Comparison of ENCODE assay signal across 27 mouse cellular contexts in genomic region chr16:97438191-97438590, GRCm38 (mm10). TPM values are rescaled to one million over a fixed set of nuclear protein-coding genes. Genes with fewer than 3 reads are reported as not detected.
DNase-seq lines count a peak whose midpoint lies in the region; ATAC-seq and TF ChIP-seq lines count a peak whose summit lies in the region.
"Had no signal": no experiment of that assay in that cellular context is flagged by ENCODE, and none has a peak within 500 bp of the region (broad histone marks: within the 10 kb centered on the region; RNA-seq: fewer than 3 reads in every experiment).

No protein-coding gene starts in this region.

- no peak for DNase-seq in forebrain, embryonic 11.5 days (ENCODE audit: low spot score)
- peak; percentile 16 for DNase-seq in left cerebral cortex, postnatal 4 days
- no peak for DNase-seq in left cerebral cortex, postnatal 10 days (ENCODE audit: extremely low spot score in 1 of 2, low spot score in 2 of 2)
- DNase-seq in brain, adult 2 months (ENCODE audit: low read depth, low spot score), result peak; percentile 47
- no peak for DNase-seq in thymus, adult 2 months
- DNase-seq: adrenal gland, postnatal 36 days; cerebellum, adult 9-11 months; gastrocnemius, postnatal 36 days; heart, adult 18-20 months; heart, postnatal 36 days; kidney, adult 9 months; kidney, postnatal 14 days; layer of hippocampus, adult 9-11 months; liver, embryonic 13.5 days; right cerebral cortex, postnatal 4 days; thymus, postnatal 4 days had no signal

- TF ChIP-seq POLR2A in thymus, adult 2 months (IDR thresholded peaks at IDR 0.05; ENCODE audit: control insufficient read depth, extremely low read depth, insufficient read depth, low read length, poor library complexity), result no peak

- H3K4me1 ChIP-seq in forebrain, embryonic 13.5 days, result 0 out of 2 replicates have a peak, but pooled peaks cover 3% of the 10 kb centered on the region
- H3K4me1 ChIP-seq in forebrain, embryonic 11.5 days (replicated peaks; ENCODE audit: control insufficient read depth, insufficient read depth, low read length), result no peaks in the 10 kb centered on the region
- peaks cover 11% of the 10 kb centered on the region for H3K4me1 ChIP-seq in forebrain, embryonic 16.5 days (replicated peaks; ENCODE audit: control insufficient read depth, insufficient read depth, low read length)
- H3K4me1 ChIP-seq in thymus, adult 2 months (replicated peaks; ENCODE audit: control insufficient read depth, insufficient read depth, low read length), result no peaks in the 10 kb centered on the region
- H3K4me1 ChIP-seq: hindbrain, embryonic 12.5 days; limb, embryonic 13.5 days; liver, embryonic 13.5 days; neural tube, embryonic 13.5 days had no signal

- ATAC-seq in forebrain, embryonic 13.5 days, result 0 out of 2 replicates have a peak, but pooled peaks have one; percentile 45
- no peak for ATAC-seq in forebrain, embryonic 11.5 days (replicated peaks; ENCODE audit: low FRiP score)
- peak; percentile 59; the same call in 1 of the 2 replicates for ATAC-seq in forebrain, embryonic 16.5 days
- ATAC-seq: CD4-positive, CD25-positive, alpha-beta regulatory T cell, adult 4 months; intestine, postnatal 0 days had no signal

- intact Hi-C loops in left cerebral cortex, postnatal 4 days (cut with DNase I), result no loop called here
- intact Hi-C loops in left cerebral cortex, postnatal 10 days (cut with DNase I), result no loop called here

- no peaks in the 10 kb centered on the region for H3K27me3 ChIP-seq in forebrain, embryonic 13.5 days
- no peaks in the 10 kb centered on the region for H3K27me3 ChIP-seq in forebrain, embryonic 11.5 days (ENCODE audit: control insufficient read depth, insufficient read depth, low read length)
- no peaks in the 10 kb centered on the region for H3K27me3 ChIP-seq in forebrain, embryonic 16.5 days (replicated peaks; ENCODE audit: control insufficient read depth, insufficient read depth, low read length)
- H3K27me3 ChIP-seq in thymus, adult 2 months (ENCODE audit: control insufficient read depth, insufficient read depth, low read length), result no peaks in the 10 kb centered on the region
- H3K27me3 ChIP-seq: hindbrain, embryonic 12.5 days; limb, embryonic 13.5 days; liver, embryonic 13.5 days; neural tube, embryonic 13.5 days had no signal

- H3K4me3 ChIP-seq in forebrain, embryonic 13.5 days, result no peak overlapping the region
- H3K4me3 ChIP-seq in forebrain, embryonic 11.5 days (ENCODE audit: low read depth, low read length), result no peak overlapping the region
- H3K4me3 ChIP-seq in forebrain, embryonic 16.5 days (replicated peaks; ENCODE audit: low read length), result no peak overlapping the region
- H3K4me3 ChIP-seq in thymus, adult 2 months (ENCODE audit: control insufficient read depth, insufficient read depth, low read length), result no peak overlapping the region
- H3K4me3 ChIP-seq: erythroblast, embryonic 14.5 days; hindbrain, embryonic 12.5 days; limb, embryonic 13.5 days; liver, embryonic 13.5 days; neural tube, embryonic 13.5 days had no signal

- TF ChIP-seq CTCF in thymus, adult 2 months (IDR thresholded peaks at IDR 0.05; ENCODE audit: borderline replicate concordance, control insufficient read depth, extremely low read depth, insufficient read depth, low read length, poor library complexity), result no peak

- H3K9ac ChIP-seq in forebrain, embryonic 13.5 days, result no peak overlapping the region
- H3K9ac ChIP-seq in forebrain, embryonic 11.5 days (ENCODE audit: low read length), result no peak overlapping the region
- H3K9ac ChIP-seq in forebrain, embryonic 16.5 days (replicated peaks; ENCODE audit: low read depth, low read length), result no peak overlapping the region
- H3K9ac ChIP-seq: hindbrain, embryonic 12.5 days; limb, embryonic 13.5 days; liver, embryonic 13.5 days; neural tube, embryonic 13.5 days had no signal

- no peak overlapping the region for H3K27ac ChIP-seq in forebrain, embryonic 13.5 days
- no peak overlapping the region for H3K27ac ChIP-seq in forebrain, embryonic 11.5 days (ENCODE audit: low read depth, low read length)
- H3K27ac ChIP-seq in forebrain, embryonic 16.5 days (ENCODE audit: low read length), result peak overlapping the region; percentile 22; the same call in 1 of the 2 replicates
- no peak overlapping the region for H3K27ac ChIP-seq in thymus, adult 2 months (ENCODE audit: control insufficient read depth, insufficient read depth, low read length)
- H3K27ac ChIP-seq: hindbrain, embryonic 12.5 days; limb, embryonic 13.5 days; liver, embryonic 13.5 days; neural tube, embryonic 13.5 days; stomach, postnatal 0 days had no signal

- no peaks in the 10 kb centered on the region for H3K36me3 ChIP-seq in forebrain, embryonic 13.5 days (ENCODE audit: poor library complexity, severe bottlenecking)
- no peaks in the 10 kb centered on the region for H3K36me3 ChIP-seq in forebrain, embryonic 11.5 days (ENCODE audit: control insufficient read depth, insufficient read depth, low read length)
- H3K36me3 ChIP-seq in forebrain, embryonic 16.5 days (ENCODE audit: control insufficient read depth, insufficient read depth), result no peaks in the 10 kb centered on the region
- no peaks in the 10 kb centered on the region for H3K36me3 ChIP-seq in thymus, adult 2 months (ENCODE audit: control insufficient read depth, insufficient read depth, low read length)
- H3K36me3 ChIP-seq: hindbrain, embryonic 12.5 days; limb, embryonic 13.5 days; liver, embryonic 13.5 days; neural tube, embryonic 13.5 days had no signal

- no peak overlapping the region for H3K4me2 ChIP-seq in forebrain, embryonic 13.5 days
- H3K4me2 ChIP-seq in forebrain, embryonic 11.5 days (ENCODE audit: low read depth, low read length, severe bottlenecking), result no peak overlapping the region
- no peak overlapping the region for H3K4me2 ChIP-seq in forebrain, embryonic 16.5 days (ENCODE audit: low read length)
- H3K4me2 ChIP-seq: heart, embryonic 11.5 days; hindbrain, embryonic 12.5 days; limb, embryonic 13.5 days; liver, embryonic 13.5 days; midbrain, embryonic 11.5 days; neural tube, embryonic 13.5 days had no signal

- H3K9me3 ChIP-seq in forebrain, embryonic 13.5 days (replicated peaks), result no peaks in the 10 kb centered on the region
- no peaks in the 10 kb centered on the region for H3K9me3 ChIP-seq in forebrain, embryonic 11.5 days (ENCODE audit: control insufficient read depth, low read length)
- H3K9me3 ChIP-seq in forebrain, embryonic 16.5 days (ENCODE audit: control insufficient read depth, low read length), result no peaks in the 10 kb centered on the region
- H3K9me3 ChIP-seq: hindbrain, embryonic 12.5 days; limb, embryonic 13.5 days; liver, embryonic 13.5 days; neural tube, embryonic 13.5 days had no signal

- WGBS in forebrain, embryonic 13.5 days, result 65% methylated on average over 3 of the region's 3 CpGs
- 84% methylated on average over 3 of the region's 3 CpGs for WGBS in forebrain, embryonic 11.5 days
- 52% methylated on average over 3 of the region's 3 CpGs for WGBS in forebrain, embryonic 16.5 days
- WGBS in thymus, adult 2 months, result 86% methylated on average over 3 of the region's 3 CpGs

RNA-seq across cellular contexts. Expression of gene Mx1, which starts 24.5 kb away (rescaled TPM):
- not detected in 2 replicates for polyA plus RNA-seq in forebrain, embryonic 13.5 days (2015; fragmentation: Nextera tagmentation; extraction: Ambion mirVana)
- polyA plus RNA-seq in forebrain, embryonic 11.5 days (2014; fragmentation: Nextera tagmentation; extraction: Ambion mirVana), result not detected in 2 replicates
- total RNA-seq in left cerebral cortex, postnatal 4 days (2021), result 1 to 10 TPM in 1 of 2 experiments, under 1 TPM in 1; 0.38 to 2.2 TPM
- 1 to 10 TPM in 1 of 2 experiments, under 1 TPM in 1; 0.73 to 1.2 TPM for total RNA-seq in left cerebral cortex, postnatal 10 days (2021)
- 0.45 TPM in 1 of 2 replicates, not detected in the other for polyA plus RNA-seq in forebrain, embryonic 16.5 days (2015; fragmentation: Nextera tagmentation; extraction: Ambion mirVana)
- polyA plus RNA-seq in thymus, adult 2 months (2012; rRNA removed), result 4.9 and 7.9 TPM in 2 replicates
- polyA plus RNA-seq: erythroblast, embryonic 14.5 days; heart, embryonic 11.5 days had no signal

Comparison
In these comparisons a context has a peak if more than half of its experiments do, and no peak if none do; other contexts are left out.
1. DNase-seq: peak in left cerebral cortex, postnatal 4 days (single experiment) and brain, adult 2 months (single experiment); none in forebrain, embryonic 11.5 days (single experiment), left cerebral cortex, postnatal 10 days (0 of 2) and thymus, adult 2 months (single experiment).